Mouse (Mus musculus) monocyte, adult 59 days (primary cell): ENCODE results near the gene Olfr1406. TPM values are rescaled to one million over a fixed set of nuclear protein-coding genes. Genes with fewer than 3 reads are reported as not detected.

Experiments
- total RNA-seq, 2 experiments: library from RNA; stranded (reverse); gene quantifications; one replicate each; pipeline ENCODE4 v1.2.4; 2023

Olfr1406 gene
- not detected for total RNA-seq

GRCm38 (mm10) chr1:173190540-173190939 is at the start of gene Olfr1406:
TSS of gene Olfr1406 (minus strand) at chr1:173190640.

GRCm38 (mm10) chr1:173227081-173227480 is 36.6 kb upstream of the Olfr1406 start, which contains the start of gene Fcer1a:
TSS of gene Fcer1a (minus strand) at chr1:173227214.

GRCm38 (mm10) chr1:173212092-173212491 is 21.7 kb upstream of the Olfr1406 start, which contains the start of gene Olfr1404:
TSS of gene Olfr1404 (plus strand) at chr1:173212392.

GRCm38 (mm10) chr1:173197508-173197907 is 7.1 kb upstream of the Olfr1406 start, which contains the start of gene Olfr218:
TSS of gene Olfr218 (plus strand) at chr1:173197808.

GRCm38 (mm10) chr1:173137274-173137673 is 53.2 kb downstream of the Olfr1406 start, which contains the start of gene Olfr1408:
TSS of gene Olfr1408 (minus strand) at chr1:173137374.

Other genes with a start within 250 kb of the Olfr1406 start
- gene Olfr16, start 240.2 kb downstream of the Olfr1406 start, total RNA-seq = not detected
- not detected for gene Olfr1408, start 53.3 kb downstream of the Olfr1406 start, total RNA-seq
- not detected for gene Olfr218, start 7.2 kb upstream of the Olfr1406 start, total RNA-seq
- gene Olfr1404, start 21.8 kb upstream of the Olfr1406 start, total RNA-seq = not detected
- gene Fcer1a, start 36.6 kb upstream of the Olfr1406 start, total RNA-seq = under 1 TPM in 1 of 2 experiments, not detected in 1; 0.67 TPM
- not detected for gene Olfr418, start 75.4 kb upstream of the Olfr1406 start, total RNA-seq
- not detected for gene Mptx2, start 87.1 kb upstream of the Olfr1406 start, total RNA-seq
- 1 to 10 TPM; 1.4 to 1.7 TPM for gene Ackr1, start 143.1 kb upstream of the Olfr1406 start, total RNA-seq
- 100 to 1,000 TPM; 155 to 171 TPM for gene Aim2, start 160.2 kb upstream of the Olfr1406 start, total RNA-seq
- 10 to 100 TPM; 10.6 to 10.9 TPM for gene Cadm3, start 177.1 kb upstream of the Olfr1406 start, total RNA-seq